Mouse (Mus musculus) naive thymus-derived CD4-positive, alpha-beta T cell, adult 2 months (primary cell): ENCODE data around the gene Rgs6.

ENCODE experiments used
- DNase-seq: peaks from one replicate; pipeline ENCODE4 v3.0.0-alpha.2; 2011; ENCODE audit warnings: low read depth

Rgs6 gene

DNA sequence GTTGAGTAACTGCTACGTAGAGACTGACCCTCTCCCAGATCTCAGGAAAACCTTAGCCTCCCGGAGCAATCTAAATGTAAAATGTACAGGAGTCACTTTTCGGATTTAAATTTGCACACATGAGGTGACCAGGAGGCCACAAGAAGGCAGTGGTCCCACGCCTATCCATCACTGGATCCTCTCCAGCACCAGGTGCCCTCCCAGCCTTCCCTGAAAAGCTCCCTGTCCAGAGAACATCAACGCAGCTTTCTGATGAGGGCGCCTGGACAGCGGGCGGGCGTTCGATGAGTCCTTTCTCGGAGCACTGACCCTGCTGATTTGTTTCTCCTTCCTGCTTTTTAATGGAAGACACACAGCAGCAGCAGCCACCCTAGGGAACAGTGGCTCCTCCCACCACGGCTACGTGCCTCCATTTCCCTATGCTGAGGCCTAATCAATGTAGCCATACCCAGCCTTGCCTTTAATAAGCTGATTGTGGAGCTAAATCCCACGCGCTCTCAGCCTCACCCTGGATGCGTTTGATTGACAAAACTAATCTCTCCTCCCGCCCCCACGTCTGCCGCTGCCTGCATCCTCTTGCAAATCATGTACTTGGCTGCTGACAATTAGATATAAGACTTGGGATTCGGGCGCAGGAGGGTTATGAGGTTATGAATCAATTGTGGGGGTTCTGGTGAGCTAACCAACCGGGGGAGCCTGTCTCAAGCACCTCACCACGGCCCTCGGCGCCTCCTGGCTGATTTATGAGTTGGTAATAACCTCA, 449.9 kb downstream of the Rgs6 start:
- no peak for DNase-seq

DNA sequence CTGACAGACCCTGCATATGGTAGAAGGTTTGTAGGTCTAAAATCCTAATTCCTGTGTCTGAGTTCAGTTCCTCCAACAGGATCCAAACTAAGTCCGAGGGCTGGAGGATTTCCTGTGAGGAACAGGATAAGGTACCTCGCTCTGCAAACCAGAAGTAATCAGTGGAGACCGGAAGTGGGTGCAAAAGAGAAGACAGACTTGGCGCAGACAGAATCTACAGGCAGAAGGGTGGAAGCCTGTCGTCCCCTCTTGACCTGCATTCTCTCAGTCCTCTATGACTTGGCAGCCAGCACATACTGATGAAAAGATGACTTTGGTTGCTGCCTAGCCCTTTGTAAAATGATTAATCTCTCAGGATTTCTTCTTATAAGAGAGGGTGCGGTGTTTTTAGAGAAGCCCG, 450.7 kb downstream of the Rgs6 start:
- no peak for DNase-seq

DNA sequence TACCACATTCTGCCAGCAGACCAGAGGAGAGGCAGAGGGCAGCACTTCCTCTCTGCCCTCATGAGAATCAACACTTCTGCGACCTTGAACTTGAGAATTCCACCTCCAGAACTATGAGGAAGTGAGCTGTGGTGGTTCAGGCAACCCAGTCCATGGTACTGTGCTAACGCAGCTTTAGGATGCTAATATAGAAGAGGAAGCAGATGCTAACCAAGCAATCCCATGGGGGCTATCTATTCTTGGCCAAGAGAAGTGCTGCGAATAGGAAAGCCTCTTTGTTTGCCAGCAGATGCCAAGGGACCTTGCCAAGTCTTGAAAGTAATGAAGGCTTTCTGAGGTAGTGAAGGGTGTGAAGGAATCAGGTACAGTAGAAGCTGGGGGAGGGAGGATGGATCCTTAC, 451.8 kb downstream of the Rgs6 start:
- DNase-seq: no peak

DNA sequence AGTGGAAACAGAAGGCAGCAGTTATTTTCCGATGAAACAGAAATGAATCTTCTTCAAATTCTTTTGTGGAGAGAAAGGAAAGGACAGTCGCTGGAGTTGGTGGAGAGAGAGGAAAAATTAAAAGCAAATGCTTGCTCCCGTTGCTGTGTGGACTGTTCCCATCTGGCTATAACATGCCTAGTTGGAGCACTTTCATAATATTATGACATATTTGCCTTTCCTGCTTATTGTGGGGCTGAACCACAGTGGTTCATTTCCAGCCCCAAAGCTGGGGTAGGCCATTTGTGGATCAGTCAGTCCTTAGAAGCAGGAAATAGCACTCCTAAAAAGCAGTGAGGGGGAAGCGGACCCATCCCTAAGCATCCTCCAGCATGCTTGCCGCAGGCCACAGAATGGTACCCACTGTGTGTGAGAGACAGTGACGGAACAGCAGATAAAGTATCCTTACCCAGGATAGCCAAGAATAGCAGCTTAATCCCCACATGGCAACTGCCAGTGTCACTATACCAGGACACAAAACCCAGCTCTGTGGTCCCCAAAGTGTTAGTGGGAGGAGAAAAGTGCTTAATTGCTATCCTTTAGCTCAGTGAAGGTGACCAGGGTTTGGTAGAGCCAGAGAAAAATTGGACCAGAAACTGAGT, 456.0 kb downstream of the Rgs6 start:
- no peak for DNase-seq

DNA sequence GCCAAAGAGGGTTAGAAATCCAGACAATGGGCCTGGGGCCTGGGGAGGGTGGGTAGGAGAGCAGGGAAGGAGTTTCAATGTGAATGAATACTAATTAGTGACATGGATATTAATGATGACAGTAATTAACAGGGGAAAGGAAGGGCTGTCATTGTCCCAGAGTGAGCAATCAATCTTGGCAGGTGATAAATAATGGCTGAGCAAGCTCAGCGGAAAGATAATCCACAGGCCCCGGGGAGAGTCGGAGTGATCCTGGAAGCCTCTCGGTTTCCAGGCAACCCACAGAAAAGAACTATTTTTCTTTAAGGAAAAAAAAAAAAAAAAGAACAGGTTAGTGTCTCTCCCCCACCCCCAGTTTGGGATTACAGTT, 456.5 kb downstream of the Rgs6 start:
- DNase-seq: no peak

DNA sequence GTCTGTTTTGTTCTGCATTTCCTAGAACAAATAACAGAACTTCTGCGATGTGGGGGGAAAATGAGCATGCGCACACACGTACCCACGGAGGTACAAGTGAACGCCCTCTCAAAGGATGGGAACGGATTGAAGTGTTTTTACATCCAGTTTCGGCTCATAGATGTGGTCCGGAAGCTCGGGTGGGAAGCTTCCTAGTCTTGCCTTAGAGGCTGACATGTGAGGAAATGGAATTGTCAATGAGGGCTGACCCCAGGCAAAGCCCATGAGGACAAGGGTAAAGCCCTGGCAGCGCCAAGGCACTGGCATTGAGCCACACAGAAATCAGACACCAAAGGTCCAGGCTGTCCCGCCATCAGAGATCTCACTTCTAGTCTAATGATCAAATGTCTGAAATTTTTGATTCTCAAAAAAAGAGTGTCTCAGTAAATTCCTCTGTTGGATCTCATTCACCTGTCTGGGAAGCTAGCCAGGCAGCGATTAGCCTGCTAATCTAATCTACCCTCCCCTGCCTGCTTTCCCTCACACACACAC, 457.0 kb downstream of the Rgs6 start:
- DNase-seq: no peak

DNA sequence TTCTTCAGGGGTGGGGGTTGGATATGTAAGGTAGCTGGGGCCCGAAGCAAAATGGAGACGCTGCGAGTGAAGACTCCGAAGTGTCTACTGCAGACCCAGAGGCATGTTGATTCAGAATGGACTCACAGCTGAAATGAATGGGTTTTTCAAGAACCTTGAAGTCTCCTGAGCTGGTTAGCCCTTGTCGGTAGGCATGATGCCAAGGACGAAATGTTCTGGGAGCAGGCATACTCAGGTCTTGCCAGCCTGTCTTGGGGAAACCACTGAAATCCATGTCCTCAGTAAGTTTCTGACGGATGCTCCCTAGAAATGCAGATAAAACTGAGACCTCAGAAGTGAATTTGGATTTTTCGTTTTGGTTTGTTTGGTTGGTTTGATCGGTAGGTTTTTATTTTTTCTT, 458.6 kb downstream of the Rgs6 start:
- no peak for DNase-seq

DNA sequence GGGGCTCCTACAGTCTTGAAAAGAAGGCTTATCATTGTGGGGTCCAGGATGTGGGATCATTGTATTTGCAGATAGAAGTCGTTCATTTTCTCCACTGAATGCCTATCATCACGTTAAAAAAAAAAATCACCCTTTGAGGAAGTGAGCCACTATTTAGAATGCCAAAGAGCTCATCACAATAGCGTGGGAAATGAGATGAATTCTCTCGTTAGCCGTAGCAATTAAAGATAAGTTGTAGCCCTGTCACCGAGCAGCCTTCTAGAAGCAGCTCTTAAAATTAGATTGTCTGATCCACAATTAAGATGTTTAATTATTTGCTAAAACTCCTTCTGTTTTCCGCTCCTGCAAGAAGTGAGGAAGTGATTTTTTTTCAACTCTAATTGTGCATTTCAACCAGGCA, 459.6 kb downstream of the Rgs6 start:
- no peak for DNase-seq

DNA sequence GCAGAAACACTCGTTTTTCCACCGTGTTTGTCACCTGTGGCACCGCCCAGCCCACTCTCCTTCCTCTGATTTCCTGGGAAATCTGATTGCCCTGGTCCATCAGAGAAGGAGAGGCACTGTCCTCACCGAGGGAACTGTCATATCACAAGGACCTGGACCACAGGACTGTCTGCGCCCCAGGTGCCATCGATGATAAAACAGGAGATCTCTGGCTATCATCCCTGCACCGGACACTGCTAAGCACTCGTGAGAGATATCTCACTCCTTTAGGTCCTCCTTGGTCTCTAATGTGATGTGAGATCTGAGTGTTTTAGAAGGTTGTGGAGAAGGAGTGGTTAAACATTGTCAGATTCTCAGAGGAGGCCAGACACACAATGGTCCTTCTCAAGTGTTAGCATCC, 462.4 kb downstream of the Rgs6 start:
- DNase-seq: no peak

DNA sequence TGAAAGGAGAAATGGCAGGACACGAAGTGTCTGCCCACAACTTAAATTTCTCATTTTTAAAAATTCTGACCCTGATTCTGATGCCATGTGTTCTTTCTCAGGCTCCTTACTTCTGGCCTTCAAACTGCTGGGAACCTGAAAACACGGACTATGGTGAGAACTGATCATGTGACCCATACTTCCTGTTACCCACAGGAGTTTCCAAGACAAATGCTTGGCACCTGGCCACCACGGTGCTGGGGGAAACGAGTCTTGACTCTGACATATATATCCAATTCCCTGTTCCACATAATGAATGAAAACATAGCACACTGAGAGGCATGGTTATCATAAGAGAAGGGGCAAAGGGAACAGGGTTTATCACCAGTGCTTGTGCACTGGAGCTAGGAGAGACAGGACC, 464.3 kb downstream of the Rgs6 start:
- DNase-seq: no peak

DNA sequence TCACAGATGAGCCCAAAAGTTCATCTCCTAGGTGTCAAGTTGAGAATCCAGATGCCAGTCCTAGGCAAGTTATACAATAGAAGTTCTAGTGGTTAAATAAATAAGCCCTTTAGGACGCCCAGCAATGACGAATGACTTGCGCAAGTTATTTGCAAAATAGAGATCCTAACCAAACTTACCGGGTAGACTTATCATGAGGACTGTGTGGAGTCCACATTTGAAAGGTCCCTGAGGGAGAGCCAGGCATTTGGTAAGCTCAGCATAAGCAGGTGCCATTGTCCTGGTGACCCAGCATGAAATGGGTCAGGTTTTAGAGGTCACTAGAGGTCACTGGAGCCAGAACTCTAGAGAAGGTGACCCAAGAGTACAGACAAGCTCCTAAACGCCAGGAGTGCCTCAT, 467.6 kb downstream of the Rgs6 start:
- DNase-seq: no peak

DNA sequence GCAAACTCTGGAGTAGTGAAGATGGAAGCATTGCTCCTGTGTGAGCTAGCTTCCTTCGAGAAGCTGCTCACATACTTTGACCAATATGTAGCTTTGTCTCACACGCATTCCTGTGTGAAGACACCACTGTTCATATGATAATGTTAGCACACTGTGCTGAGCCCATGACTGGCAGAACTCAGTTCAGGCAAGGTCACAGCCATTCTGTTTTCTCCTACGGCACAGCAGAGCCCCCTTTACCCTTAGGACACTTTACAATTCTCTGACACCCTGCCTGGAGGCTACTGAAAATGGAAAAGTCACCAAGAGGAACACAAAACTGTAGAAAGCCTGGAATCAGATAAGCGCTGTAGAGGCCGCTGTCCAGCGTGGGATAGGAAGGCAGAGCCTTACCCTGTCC, 478.3 kb downstream of the Rgs6 start:
- DNase-seq: no peak

DNA sequence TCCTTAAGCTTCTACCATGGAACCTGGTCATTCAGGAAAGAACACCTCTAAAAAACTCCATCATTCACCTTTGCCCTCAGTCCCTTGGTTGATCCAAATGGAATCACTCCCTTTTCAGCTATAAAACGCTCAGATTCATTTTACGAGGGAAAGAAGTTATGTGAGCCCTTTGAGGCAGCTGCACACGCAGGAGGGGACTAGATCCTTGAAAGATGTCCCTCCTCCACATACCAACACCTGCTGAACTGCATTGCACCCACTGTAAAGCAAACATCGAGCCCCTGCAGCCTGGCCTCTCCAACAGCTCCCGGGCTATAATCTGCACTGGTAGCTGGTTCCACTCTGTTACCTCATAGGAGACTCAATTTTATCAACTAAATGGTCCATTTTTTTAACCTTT, 482.8 kb downstream of the Rgs6 start:
- DNase-seq: no peak

DNA sequence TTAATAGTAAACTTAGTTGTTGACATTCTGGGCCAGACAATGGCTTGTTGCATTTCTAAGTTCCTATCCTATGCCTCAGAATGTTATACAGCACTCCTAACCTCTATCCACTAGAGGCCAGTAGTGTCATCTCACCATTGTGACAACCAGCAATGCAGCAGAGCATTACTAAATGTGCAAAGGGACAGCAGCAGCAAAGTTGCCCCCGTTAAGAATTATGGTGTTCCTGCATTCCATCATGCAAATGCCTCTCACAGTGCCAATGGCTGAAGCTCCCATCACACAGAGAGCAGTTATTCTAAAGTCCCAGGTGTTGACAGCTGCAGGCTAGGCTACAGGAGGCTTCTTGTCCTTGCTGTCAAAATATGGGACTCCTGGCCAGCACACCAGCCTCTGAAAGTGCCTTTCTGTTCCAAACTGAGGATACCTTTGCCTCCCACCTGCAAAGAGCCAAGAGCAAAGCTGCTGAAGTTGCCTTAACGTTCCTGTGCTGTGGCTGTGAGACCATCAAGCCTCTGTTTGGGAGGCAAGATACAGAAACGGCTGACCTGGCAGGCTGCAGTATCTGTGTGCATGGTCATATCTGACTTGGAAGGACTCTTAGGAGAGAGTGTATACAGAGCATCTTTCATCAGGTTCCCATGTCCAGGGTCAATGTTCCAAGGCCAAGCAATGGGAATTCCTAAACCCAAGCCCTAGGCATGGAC, 484.2 kb downstream of the Rgs6 start:
- DNase-seq: no peak

DNA sequence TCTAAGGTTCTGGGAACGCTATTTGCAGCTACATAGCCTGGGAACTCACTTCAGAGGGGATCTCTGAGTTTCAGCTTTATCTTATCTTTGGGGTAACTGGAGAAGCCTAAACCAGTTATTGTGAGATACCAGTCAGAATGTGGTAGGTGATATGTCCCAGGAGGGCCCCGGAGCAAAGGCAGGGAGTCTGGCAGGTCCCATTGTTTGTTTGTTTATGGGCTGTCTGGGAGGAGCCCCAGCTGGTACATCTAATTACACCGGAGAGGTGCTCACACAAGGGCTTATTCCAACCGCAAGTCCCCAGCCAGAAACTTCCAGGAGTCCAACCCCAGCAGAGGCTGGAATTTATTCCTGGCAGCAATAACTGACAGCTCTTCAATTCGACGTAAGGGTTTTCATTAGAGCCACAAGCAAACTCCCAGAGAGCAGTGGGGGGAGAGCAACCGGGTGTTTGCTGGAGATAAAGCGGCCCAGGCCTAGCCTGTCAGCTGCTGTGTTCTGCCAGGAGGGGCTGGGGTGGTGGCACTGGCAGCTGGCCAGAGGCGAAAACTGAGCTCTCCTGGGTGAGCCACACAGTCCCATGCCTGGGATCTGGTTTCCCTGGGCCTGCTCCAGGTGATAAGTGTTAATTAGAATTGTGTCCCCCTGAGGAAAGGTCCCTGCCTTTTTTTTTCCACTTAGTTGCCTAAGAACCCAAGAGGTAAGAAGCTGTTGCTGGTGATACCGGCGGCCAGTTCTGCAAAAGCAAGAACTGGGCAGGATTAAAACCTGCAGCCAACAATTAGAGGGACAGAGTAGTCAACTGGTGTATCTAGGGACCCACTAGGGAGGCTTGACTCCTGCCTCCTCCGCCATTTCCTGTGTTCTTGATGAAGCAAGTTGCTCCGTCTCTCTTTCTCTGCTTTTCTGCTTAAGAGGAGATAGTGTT, 485.1 kb downstream of the Rgs6 start:
- DNase-seq: no peak

DNA sequence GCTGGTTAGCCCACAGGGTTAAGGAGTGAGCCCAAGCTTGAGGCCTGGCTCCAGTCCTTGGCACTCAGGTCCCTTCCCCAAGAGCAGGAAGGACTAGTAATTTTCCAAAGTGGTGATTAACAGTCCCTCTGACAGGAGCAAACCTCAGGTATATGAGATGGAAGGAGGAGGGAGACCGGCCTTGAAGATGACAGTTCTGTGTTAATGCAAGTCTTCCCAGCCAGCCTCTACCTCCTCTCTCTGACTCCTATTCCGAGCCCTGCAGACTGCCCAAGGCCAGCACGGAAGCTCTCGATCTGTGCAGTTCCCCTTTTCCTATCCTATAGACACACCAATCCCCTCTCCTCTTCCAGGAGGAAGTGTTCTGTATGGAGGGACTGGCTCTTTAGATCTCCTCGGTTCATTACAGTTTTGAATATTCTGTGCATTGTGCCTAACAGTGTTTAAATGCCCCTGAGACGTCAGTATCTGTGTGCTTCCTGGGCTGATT, 485.8 kb downstream of the Rgs6 start:
- no peak for DNase-seq

DNA sequence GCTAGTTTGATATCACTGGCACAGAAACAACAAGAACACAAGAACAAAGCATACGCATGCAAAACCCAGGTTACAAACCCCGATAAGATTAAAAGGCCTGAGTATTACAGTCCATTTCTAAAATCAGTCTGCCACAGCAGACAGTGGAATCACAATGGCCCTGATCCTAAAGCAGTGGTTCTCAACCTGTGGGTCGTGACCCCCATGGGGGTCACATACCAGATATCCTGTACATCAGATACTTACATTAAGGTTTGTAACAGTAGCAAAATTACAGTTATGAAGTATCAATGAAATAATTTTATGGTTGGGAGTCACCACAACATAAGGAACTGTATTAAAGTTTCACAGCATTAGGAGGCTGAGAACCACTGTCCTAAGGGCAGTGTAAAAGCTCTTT, 488.1 kb downstream of the Rgs6 start:
- DNase-seq: no peak

DNA sequence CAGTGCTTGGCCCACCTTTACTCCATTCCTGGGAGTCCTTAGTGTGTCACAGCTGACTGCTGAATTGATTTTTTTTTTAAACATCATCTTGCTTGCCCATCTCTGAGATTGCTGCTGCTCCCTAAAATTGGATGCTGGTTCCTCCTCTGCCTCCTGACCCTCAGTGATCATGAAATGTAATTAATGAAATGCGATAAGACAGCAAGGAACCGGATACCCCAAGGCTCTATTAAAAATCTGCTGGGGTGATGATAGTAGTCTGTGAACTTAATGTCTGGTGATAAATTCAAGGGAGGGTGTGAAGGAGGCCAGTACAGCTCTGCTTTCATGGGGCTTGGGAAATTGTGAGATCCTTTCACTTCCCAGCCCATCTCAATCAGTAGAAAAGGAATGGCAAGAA, 489.4 kb downstream of the Rgs6 start:
- no peak for DNase-seq

DNA sequence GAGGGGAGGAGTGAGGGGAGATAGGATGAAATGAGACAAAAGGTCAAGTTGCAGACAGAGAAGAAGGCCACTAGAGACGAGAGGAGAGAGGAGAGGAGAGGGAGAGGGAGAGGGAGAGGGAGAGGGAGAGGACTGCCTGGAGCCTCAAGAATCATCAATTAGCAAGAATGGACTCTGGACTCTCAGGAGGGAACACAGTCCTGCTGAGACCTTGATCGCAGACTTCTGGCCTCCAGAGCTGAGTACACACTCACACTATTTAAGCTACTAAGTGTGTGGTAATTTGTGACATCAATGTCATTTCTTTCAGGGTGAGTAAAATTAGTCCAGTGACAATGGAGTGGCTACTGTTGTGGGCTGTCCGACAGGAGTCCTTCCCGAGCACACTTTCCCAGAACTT, 495.3 kb downstream of the Rgs6 start:
- DNase-seq: no peak

DNA sequence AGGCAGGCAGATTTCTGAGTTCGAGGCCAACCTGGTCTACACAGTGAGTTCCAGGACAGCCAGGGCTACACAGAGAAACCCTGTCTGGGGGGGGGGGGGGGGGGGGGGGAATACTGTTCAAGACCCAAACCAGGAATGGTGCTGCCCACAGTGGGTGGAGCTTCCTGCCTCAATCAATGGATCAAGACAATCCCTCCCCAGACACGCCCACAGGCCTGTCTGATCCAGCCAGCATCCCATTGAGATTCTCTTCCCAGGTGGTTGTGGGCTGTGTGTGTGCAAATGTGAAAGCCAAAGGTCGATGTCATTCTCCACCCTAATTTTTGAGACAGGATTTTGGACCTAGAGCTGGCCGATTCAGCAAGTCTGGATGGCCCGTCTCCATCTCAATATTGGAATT, 496.5 kb downstream of the Rgs6 start:
- DNase-seq: no peak

DNA sequence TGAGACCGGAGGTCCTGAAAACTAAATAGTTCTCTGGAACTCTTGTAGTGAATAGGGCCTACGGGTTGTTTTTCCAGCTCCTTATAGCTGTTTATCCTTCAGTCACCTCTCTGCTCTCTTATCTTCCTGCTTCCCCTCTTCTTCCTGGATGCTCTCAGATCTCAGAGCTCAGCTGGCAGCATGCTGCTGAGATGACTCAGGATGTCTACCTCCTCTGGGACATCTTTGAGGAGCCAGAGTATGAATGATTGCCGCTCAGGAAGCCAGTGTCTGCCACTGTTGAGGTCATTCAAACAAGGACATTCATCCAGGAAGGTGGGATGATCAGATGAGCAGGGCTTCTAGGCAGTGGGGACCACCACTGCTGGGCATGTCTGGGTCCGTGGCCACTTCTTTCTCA, 498.9 kb downstream of the Rgs6 start:
- no peak for DNase-seq

DNA sequence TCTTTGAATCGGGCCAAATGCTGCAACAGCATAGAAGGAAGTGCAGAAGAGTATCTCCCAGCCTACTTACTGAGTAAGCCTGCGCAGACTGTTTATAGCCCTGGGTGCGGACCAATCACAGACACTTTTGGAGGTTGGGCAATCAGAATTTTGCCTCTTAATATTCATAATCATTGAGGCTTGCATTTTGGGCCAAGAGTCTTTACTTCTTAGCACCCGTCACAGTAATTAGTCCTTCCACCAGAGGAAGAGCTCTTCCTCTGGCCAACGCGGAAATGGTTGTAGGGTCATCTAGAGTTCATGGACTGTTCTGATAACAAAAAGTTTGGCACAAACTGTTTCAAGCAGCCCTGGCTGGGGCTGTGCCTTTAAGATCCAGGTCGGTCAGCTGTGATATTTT, 499.5 kb downstream of the Rgs6 start:
- no peak for DNase-seq
